Mouse (Mus musculus) lung, postnatal 36 days (tissue): ENCODE measurements around the gene Nit2.

Experiments
- DNase-seq: peaks from one replicate; pipeline ENCODE4 v3.0.0; 2022; ENCODE audit warnings: mixed read lengths

The Nit2 gene

DNA sequence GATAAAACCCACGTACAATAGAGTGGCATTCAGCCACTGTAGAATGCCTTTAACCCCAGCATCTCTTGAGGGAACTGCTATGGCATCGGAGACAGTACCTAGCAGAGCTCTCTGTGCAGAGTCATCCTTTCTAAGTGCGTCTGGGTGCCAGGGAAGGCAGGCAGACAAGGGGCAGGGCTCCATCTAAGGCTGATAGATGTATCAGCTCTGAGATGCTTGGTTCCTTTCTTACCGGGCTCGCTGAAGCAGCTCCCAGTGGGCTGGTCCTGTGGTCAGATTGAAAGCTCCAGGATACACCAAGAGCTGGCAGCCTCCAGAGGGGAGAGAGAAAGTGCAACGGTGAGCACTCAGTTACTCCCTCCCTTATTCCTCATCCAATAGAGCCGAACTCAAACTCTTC is 7.3 kb downstream of the Nit2 start:
- DNase-seq = peak; percentile 48

DNA sequence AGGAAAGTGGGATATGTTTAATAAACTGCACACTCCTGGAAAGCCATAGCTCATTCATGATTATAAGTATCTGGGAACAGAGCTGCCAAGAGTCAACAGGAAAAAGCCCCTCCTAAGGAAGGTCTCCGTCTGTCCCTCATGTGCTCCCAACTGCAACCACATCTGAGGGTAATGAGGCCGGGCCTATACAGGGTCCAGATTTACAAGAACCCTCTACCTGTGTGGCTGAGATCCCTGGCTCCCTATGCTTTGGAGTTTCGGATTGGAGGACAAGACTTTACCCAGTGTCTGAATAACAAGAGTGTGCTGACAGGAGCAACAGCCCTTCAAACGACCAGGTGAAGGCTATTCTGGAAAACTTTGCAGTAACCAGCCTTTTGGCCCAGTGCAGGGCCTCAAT is 9.4 kb downstream of the Nit2 start:
- no peak for DNase-seq

DNA sequence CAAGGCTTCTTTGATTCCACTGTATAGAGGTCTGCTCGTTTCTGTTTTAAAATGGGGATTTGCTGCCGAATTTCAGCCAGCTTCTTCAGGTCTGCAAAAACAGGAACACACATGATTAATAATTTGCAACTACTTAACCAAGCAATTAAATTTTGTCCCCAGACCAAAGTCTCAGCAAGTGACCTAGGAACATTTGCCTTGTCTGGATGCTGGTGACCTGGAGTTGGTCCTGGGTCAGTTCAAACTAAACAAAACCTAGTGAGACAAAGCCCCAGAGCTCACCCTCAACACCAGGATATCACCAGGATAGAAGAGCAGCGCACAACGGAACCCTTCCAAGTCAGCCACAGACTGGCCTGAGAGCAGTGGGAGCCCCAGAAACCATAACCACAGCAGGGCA is 10.1 kb downstream of the Nit2 start:
- DNase-seq = no peak

DNA sequence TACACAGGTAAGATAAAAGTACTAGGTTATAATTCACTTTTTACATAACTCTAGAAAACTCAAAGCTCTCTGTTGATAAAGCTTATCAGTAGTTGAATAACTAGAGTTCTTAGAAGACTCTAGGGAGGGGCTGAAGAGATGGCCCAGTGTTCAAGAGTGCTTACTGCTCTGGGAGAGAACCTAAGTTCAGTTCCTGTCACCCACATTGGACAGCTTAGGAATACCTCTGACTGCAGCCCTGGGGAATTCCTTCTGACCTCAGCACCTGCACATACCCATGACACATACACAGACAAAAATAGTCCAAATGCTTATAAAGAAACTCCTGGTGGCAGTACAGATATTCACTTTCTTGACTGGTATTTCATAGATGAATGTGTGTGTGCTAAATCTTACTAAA is 11.2 kb downstream of the Nit2 start:
- no peak for DNase-seq

DNA sequence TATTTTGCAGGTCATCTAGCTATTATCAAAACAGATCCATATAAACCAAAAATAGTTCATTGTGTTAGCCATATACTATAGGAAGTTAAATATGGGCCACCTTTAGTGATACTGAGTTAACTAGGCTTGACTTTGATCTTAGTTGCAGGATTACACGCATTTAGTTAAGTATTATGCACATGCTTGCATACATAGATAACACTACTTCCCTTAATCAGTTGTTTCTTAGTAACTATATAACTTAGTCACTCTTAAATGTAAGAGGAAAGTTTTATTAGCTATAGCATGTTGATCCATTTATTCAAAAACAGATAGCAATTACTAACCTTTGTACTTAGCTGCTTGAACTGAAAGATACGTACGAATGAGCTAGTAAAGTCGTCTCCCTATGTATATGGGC is 15.7 kb downstream of the Nit2 start:
- DNase-seq = no peak

DNA sequence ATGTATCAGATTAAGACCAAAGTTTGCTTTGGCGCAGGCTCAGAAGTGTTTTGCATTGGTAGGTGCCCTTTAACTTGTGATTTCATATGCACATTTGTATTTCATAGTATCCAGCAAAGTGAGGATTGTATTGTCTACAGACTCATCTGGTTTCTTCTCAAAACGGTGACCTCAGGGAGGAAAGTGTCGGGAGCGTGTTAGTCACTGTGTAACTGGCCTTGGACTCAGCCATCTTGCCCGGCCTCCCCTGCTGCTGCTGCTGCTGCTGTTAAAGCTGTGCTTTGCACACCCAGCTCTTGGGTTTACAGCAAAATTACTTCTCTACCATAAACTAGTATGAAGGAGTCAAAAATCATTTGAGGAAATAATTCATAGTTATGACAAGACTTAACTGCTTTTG is 22.4 kb downstream of the Nit2 start:
- DNase-seq = no peak

DNA sequence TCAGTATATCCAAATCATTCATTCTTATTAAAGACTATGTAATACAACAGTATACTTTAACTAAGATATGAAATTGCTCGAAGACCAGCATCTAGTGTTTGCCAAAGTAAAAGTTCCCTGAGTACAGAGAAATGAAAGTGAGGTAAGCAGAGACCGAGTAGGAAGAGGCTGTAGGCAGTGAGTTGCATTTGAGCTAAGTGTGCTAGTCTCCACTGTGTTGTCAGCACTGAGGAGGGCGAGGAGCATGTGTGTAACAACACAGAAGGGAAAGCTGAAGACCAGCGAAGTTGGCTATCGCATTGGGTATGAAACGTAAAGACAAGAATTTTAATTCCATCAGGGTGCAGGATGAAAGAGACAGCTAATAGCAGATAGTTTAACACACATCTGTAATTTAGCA is 33.5 kb downstream of the Nit2 start:
- DNase-seq = no peak

DNA sequence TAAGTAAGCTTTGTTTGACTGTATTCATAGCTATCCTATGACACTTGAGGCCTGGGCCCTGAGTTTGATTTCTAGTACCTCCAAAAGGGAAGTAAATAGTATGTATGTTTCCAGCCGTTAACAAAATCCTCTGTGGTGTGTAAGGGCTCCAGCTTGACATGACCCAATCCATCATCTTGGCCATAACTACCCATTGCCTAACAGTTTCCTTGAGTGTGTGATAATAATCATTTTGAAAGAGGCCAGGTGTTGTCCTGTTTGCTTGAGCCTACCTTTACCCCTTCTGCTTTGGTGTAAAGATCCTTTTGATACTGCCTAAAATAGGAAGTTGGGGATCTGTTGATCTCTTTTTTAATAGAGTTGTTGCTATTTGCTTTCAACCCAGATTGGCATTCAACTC is 34.8 kb downstream of the Nit2 start:
- DNase-seq = no peak

DNA sequence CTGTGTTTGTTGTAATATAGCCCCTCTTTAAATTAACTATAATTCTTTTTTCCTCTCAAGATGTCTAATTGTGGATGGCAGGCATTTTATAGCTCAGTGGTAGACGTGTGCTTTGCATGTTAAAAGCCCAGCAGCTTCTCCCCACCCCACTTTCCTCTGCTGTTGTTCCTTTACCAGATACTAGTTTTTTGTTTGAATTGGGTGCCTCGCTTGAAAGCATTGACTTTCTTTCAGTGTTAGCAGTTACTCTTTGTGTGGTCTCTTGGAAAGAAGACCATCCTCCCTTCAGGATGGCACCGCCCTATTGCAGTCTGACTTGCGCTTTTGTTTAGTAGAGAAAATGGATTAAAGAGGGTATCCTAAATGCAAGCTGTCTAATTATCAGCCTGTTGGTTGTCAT is 35.6 kb downstream of the Nit2 start:
- DNase-seq = no peak

DNA sequence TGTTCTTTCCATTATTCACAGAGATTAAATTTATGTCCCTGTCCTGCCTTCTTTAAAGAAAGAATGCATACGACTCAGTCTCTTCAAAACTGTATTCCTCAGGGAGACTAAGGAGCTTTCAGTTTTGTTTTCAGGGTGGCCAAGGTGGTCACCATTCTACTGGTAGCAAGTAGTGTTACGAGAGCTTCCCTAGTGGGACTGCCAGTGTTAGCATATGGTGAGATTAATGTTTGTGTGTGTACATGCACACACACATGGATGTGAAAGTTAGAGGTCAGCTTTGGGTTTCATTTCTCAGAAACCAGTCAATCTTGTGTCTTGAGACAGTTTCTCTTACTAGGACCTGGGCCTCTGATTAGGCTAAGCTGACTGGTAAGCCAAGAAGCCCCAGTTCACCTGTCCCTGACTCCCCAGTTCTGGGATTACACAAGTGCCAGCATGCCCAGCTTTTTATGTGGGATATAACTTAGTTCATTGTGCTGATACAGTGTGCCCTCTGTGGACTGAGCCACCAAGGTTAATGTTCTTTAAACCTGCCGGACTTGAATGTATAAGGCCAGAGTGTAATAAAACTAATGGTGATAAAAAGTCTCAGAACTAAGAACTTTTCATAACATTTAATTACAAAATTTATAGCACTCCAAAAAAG is 36.3 kb downstream of the Nit2 start:
- DNase-seq = no peak

DNA sequence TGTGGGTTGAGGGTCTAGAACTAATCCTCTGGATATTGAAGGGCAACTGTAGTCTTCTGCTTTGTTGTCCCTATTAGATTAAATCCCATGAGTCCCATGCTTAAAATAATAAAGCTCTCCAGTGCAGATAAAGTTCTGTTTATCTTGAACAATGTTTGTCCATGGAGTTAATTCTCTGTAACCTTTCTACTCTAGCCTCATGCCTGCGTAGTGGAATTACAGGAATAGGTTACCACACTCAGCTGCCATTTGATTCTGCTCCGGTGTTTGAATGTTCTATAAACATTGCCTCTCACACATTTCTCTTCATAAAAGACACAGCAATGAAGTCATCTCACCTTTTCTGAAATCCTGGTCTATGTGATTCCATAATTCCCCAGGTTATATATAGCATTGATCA is 39.3 kb downstream of the Nit2 start:
- no peak for DNase-seq

DNA sequence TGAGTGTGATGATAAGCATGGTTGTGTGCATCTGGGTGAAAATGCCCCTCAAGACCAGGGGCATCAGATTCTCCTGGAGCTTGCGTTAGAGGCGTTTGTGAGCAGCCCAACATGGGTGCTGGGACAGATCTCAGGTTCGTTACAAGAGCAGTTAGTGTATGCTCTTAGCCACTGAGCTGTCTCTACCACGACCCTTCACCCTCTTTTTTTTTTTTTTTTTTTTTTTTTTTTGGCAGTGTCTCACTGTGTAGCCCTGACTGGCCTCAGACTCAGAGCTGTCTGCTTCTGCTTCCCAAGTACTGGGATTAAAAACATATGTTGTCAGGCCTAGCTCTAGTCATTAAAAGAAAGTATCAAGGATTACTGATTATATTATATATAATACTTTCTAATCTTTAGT is 40.9 kb downstream of the Nit2 start:
- no peak for DNase-seq

DNA sequence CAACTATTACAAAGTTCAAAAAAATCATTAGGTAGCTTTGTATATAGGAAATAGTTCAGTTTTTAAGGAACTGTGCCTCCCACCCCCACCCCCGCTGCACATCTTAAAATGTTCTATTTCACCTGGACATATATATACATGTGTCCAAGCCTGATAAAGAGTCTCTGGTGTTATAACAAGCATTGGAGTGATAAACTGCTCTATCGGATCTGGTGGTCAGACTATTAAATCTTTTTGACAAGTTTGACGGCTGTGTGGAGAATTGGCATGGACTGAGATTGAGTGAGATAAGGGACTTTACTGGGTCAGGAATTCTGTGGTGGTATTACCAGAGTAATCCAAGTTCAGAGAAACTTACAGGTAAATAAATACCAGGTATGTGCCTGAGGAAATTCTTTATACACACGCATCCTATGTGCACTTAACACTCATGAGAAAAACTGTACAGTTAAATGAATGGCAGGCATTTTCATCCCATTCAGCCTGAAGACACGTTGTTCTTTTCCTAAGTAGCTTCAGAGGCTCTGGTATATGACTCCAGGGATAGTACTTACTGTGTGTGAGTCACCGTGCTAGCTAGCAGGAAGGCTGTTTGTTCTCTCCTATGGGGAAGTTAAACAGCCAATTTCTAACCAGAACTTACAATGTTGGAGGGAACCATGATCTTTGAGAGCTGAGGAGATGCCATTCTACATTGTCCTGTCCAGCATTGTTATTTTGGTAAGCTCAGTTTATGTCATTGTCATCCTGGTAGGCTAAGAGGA is 44.3 kb downstream of the Nit2 start:
- no peak for DNase-seq

DNA sequence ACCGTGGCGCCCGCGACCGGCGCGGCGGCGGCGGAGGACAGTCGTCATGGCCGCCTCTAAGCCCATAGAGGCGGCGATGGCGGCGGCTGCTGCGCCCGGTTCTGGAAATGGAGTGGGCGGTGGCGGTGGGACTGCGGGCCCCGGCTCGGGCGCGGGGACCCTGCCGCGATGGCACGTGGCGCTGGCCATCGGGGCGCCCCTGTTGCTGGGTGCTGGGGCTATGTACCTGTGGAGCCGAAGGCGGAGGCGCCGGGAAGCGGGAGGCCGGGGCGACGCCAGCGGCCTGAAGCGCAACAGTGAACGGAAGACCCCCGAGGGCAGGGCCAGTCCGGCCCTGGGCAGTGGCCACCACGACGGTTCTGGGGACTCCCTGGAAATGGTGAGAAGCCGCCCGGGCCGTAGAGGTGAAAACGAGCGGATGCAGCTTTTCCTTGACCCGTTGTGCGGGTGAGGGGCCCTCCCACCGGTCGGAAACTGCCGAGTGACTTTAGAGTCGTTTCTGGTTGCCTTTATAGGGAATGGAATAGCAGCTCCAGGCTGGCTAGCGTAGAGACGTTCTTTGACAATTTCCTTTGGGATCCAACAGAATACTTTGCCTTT is 45.2 kb downstream of the Nit2 start:
- no peak for DNase-seq

DNA sequence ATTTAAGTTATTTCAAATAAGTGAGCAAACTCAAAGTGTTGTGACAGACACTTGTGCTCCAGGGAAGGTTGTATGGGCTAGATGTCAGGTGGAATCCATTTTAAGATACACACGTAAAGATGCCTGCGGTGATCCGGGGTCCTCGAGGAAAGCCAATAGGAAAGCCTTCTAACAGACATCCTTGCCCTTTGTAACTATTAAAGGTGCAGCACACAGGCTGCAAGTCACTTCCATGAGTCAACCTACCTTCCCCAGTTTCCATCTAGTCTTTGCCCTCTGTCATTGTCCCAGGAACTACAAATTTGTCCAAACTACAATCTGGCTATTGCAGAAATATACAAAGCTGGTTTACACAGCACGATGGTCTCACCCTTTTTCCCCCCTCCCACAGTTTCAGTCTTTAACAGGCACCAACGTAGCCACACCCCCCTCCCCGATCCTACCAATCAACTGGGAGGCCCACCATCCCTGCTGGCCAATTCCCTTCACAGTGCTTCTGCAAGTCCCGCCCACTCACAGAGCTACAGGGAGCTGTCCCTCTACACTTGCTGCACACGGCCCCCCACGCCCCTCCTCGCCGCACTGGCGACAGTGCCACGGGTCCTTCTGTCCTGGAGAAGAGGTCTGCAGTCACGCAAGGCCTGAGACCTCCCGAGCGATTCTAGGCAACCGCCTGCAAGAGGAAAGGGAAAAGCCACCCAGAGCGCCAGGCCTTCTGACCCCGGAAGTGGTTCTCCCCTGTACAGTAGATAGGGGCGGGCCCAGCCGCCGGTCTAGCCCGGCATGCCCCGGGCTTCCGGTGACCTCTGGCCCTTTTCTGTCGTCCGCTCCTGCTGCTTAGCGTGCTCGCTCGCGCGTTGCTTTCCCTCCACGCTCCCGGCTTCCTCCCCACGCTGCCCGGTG is 46.0 kb downstream of the Nit2 start, which contains the start of gene Tomm70a:
Gene Tomm70a (plus strand): TSS at position 791 of the 903 bp plus-strand sequence.
- DNase-seq = peak; percentile 96

DNA sequence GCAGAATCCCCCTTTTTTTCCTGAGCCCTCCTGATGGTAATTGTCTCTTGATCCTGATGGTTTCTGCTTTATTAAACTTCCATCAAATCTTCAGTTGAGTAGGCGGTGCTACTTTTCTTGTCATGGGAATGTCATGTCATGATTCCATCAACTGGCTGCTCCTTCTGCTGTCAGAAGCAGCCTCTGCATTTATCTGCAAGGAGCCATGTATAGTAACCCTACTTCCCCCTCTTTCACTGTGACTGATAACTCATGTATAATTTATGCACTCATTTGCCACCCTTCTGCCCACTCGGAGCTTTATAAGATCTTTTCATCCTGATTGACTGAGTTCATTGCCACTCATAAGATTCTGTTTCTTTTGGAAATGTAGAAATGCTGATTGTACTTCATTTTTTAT is 49.6 kb downstream of the Nit2 start:
- DNase-seq = no peak

DNA sequence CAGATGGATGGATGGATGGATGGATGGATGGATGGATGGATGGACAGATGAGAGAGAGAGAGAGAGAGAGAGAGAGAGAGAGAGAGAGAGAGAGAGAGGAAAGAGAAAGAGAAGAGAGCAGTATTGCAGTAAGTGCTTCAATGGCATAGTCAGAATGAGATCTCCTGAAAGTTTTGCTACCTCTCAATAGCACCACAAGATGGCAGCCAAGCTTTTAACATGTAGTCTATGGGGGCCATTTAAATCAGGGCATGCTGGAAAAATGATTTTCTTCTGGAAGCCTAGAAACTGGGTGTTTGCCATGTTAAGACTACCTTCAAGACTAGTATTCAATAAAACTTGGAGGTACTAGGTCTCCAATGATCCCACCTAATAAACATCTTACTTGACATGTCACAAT is 51.1 kb downstream of the Nit2 start:
- DNase-seq = peak; percentile 26
